In genomic region chr12:109436367-109436807, GRCm38 (mm10) we compare ENCODE assay signal across 8 mouse cellular contexts. TPM values are rescaled to one million over a fixed set of nuclear protein-coding genes. Genes with fewer than 3 reads are reported as not detected.
DNase-seq lines count a peak whose midpoint lies in the region; ATAC-seq and TF ChIP-seq lines count a peak whose summit lies in the region.

No protein-coding gene starts in this region.

- ATAC-seq in kidney, embryonic 16.5 days (ENCODE audit: low FRiP score, low TSS enrichment), result peak; percentile 49

- no peak overlapping the region for H3K4me3 ChIP-seq in heart, embryonic 10.5 days
- no peak overlapping the region for H3K4me3 ChIP-seq in gastrocnemius, adult 2 months
- no peak overlapping the region for H3K4me3 ChIP-seq in kidney, embryonic 16.5 days (ENCODE audit: low read length)

- H3K27me3 ChIP-seq in heart, embryonic 10.5 days (ENCODE audit: insufficient read depth, poor library complexity, severe bottlenecking), result peaks cover 7% of the 10 kb centered on the region; the same call in 1 of the 2 replicates
- H3K27me3 ChIP-seq in kidney, embryonic 16.5 days (ENCODE audit: insufficient read depth, low read length), result peaks cover 8% of the 10 kb centered on the region

- no peak overlapping the region for H3K9ac ChIP-seq in kidney, embryonic 16.5 days (replicated peaks; ENCODE audit: low read length)

- WGBS in heart, embryonic 10.5 days, result 8% methylated on average over 10 of the region's 10 CpGs
- WGBS in kidney, embryonic 16.5 days, result 6% methylated on average over 10 of the region's 10 CpGs

- TF ChIP-seq CTCF in gastrocnemius, adult 2 months (IDR thresholded peaks at IDR 0.05), result peak; percentile 87

- intact Hi-C loops in gastrocnemius, adult 2 months (cut with DNase I), result loop anchor here (2.0 to 5.0 kb wide), 3 partner anchors 66 to 936 kb away; no protein-coding TSS in a partner anchor

- no peaks in the 10 kb centered on the region for H3K36me3 ChIP-seq in heart, embryonic 10.5 days
- no peaks in the 10 kb centered on the region for H3K36me3 ChIP-seq in kidney, embryonic 16.5 days (ENCODE audit: insufficient read depth, low read length)

- peak; percentile 82 for DNase-seq in heart, embryonic 10.5 days (ENCODE audit: low spot score)
- DNase-seq in heart, adult 11 months, result no peak
- peak; percentile 64 for DNase-seq in NIH3T3 (ENCODE audit: low read depth)
- peak; percentile 93 for DNase-seq in gastrocnemius, adult 2 months
- DNase-seq in lung, postnatal 36 days, result peak; percentile 51
- no peak for DNase-seq in frontal cortex, adult 2 months (ENCODE audit: extremely low spot score in 1 of 2, low spot score in 1 of 2)
- DNase-seq in right cerebral cortex, adult 18-20 months, result no peak

- no peaks in the 10 kb centered on the region for H3K9me3 ChIP-seq in heart, embryonic 10.5 days
- H3K9me3 ChIP-seq in kidney, embryonic 16.5 days (ENCODE audit: low read length), result no peaks in the 10 kb centered on the region

- peaks cover 58% of the 10 kb centered on the region for H3K4me1 ChIP-seq in heart, embryonic 10.5 days
- H3K4me1 ChIP-seq in kidney, embryonic 16.5 days (ENCODE audit: insufficient read depth, low read length), result peaks cover 22% of the 10 kb centered on the region

- peak overlapping the region; percentile 31; the same call in 1 of the 2 replicates for H3K4me2 ChIP-seq in kidney, embryonic 16.5 days (replicated peaks; ENCODE audit: low read depth, low read length)

- H3K27ac ChIP-seq in heart, embryonic 10.5 days, result peak overlapping the region; percentile 83
- no peak overlapping the region for H3K27ac ChIP-seq in gastrocnemius, adult 2 months
- 0 out of 2 replicates have a peak overlapping the region, but pooled peaks have one; percentile 32 for H3K27ac ChIP-seq in kidney, embryonic 16.5 days (ENCODE audit: low read length)

RNA-seq across cellular contexts. Expression of gene Dlk1, which starts 16.2 kb away (rescaled TPM):
- polyA plus RNA-seq in heart, embryonic 10.5 days (2016; fragmentation: Nextera tagmentation; extraction: Ambion mirVana), result 56.8 and 345 TPM in 2 replicates
- total RNA-seq in gastrocnemius, adult 2 months (2021), result 1 to 10 TPM in 1 of 2 experiments, under 1 TPM in 1; 0.45 to 1.7 TPM
- polyA plus RNA-seq in kidney, embryonic 16.5 days (2015; fragmentation: Nextera tagmentation; extraction: Ambion mirVana), result 91.9 and 111 TPM in 2 replicates
- 2.9 and 3.1 TPM in 2 replicates for polyA plus RNA-seq in frontal cortex, adult 2 months (2012; rRNA removed)

Comparison
In these comparisons a context has a peak if more than half of its experiments do, and no peak if none do; other contexts are left out.
1. DNase-seq: peak in heart, embryonic 10.5 days (single experiment), NIH3T3 (single experiment), gastrocnemius, adult 2 months (single experiment) and lung, postnatal 36 days (single experiment); none in heart, adult 11 months (single experiment), frontal cortex, adult 2 months (0 of 2) and right cerebral cortex, adult 18-20 months (single experiment).
2. RNA of gene Dlk1, which starts 16.2 kb away (polyA plus RNA-seq): 56.8 to 345 TPM in heart, embryonic 10.5 days and 91.9 to 111 TPM in kidney, embryonic 16.5 days; 2.9 to 3.1 TPM in frontal cortex, adult 2 months; every median in the first group is over 10 times any median in the second.